Mouse (Mus musculus) brain, embryonic 14.5 days (tissue): ENCODE data around the gene Zfp385c.

Experiments used
- CTCF ChIP-seq: fragments of 200-500 bp; IDR thresholded peaks from 2 replicates; pipeline ENCODE4 v1.5.1; 2012; ENCODE audit warnings: inconsistent platforms, mild to moderate bottlenecking, moderate library complexity, borderline replicate concordance; ENCODE audit not compliant: insufficient read depth, insufficient read length; ENCODE audit errors: extremely low read depth
- POLR2A ChIP-seq: fragments of 200-500 bp; IDR thresholded peaks from 2 replicates; pipeline ENCODE4 v1.6.1; 2012; ENCODE audit warnings: mild to moderate bottlenecking, inconsistent platforms, borderline replicate concordance; ENCODE audit not compliant: poor library complexity, insufficient read depth, insufficient read length, severe bottlenecking; ENCODE audit errors: extremely low read depth

- TF ChIP-seq POLR2A (no peak), CTCF (no peak)
Observed at GRCm38 (mm10) chr11:100584561-100584961, 107.7 kb downstream of the Zfp385c start.
